Mouse (Mus musculus): Measurements from ENCODE around the gene Olfr764-ps1.
"Not testable (repeated sequence)": the region's sequence is repeated elsewhere in the genome, so short reads cannot be mapped to it uniquely, and the experiment has no call there.

Gene Olfr764-ps1

GRCm38 (mm10) chr10:129039796-129040195 lies at the start of gene Olfr764-ps1:
Gene Olfr764-ps1 (minus strand): TSS chr10:129039896.
- DNase-seq (ENCODE audit: low spot score), result no peak

GRCm38 (mm10) chr10:129082810-129083209 lies 43.1 kb upstream of the Olfr764-ps1 start, which contains the start of gene Olfr767:
Gene Olfr767 (minus strand): TSS chr10:129082910.
- not testable (repeated sequence) for DNase-seq (ENCODE audit: low spot score)

DNA sequence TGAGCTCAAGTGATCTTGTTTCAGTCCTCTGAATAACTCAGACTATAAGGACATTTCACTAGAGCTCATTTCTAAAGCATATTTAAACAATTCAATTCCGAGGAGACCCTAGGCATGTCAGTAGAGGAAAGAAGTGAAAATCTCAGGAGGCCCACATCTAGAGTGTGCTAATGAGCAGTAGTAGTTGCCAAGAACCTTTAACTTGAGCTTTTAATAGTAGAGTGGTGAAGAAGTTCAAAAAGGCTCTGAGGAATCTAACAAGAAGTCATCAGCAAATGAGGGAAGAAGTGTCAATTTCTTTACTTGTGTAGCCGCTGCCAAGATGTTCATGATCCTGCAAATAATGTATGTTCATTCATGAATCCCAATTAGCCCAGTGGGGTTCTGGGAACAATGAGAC lies 29.2 kb upstream of the Olfr764-ps1 start, which contains the start of gene Olfr766-ps1:
Gene Olfr766-ps1 (minus strand): TSS at position 101 of the 400 bp plus-strand sequence.
- no peak for DNase-seq (ENCODE audit: low spot score)

DNA sequence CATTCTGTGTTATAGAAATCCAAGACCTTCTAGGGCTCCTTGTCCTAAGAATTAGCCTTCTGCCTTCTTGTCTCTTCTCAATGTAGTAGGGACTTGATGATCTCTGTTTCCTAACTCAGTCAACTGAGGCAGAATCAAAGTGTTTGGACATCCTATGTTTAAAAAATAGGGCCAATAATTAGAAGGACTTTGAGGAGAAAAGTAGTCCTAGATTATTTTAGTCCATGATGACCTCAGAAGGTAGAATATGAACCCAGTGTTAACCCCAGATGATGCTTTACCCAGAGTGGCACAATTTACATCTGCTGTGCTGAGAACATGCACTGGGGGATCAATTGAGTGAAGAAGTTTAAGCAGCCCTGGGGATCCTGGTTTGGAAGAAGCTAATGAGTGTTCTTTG lies 10.2 kb upstream of the Olfr764-ps1 start, which contains the start of gene Olfr765:
Gene Olfr765 (minus strand): TSS at position 101 of the 400 bp plus-strand sequence.
- not testable (repeated sequence) for DNase-seq (ENCODE audit: low spot score)

DNA sequence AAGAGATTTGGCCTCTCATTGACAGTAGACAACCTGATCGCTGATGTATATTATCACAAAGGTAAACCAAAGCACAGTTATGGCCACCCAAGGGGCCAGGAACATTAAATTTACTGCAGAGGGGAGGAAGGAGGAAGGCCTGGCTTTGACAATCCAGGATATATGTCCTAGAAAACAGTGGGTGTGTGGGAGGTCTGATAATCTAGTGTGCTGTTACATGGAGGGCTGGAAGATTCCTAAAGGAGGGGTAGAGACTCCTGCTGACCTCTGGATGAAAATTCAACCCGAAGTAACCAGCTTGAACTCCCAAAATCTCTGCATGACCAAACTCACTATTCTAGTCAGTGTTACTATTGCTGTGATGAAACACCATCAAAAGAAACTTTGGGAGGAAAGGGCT lies 11.4 kb downstream of the Olfr764-ps1 start:
- no peak for DNase-seq (ENCODE audit: low spot score)

DNA sequence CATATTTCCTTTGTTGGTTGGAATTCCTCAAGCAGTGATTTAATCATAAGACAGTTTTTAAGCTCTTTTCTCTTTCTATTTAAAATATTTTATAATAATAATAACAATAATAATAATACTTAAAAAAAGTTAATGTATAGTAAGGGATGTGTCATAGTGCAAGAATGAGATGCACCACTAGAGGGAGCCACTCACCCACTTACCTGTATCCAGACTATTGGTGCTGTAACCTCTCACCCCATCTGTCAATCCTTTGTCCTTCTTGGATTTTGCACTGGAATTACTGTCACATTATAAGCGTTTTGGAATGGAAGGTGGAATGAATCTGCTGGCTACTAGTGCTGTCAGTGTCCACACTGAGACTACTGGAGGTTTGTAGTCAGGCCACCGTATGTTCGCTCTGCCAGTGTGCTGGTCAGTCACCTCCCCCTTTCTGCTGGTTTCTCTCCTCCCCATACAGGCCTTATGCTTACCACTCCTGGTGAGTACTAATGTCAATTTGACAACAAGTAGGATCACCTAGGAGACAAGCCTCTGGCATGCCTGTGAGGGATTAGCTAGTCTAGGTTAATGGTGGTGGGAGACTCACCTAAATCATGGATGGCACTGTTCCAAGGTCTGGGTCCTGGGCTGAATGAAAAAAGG lies 13.6 kb downstream of the Olfr764-ps1 start:
- peak; percentile 10 for DNase-seq (ENCODE audit: low spot score)

DNA sequence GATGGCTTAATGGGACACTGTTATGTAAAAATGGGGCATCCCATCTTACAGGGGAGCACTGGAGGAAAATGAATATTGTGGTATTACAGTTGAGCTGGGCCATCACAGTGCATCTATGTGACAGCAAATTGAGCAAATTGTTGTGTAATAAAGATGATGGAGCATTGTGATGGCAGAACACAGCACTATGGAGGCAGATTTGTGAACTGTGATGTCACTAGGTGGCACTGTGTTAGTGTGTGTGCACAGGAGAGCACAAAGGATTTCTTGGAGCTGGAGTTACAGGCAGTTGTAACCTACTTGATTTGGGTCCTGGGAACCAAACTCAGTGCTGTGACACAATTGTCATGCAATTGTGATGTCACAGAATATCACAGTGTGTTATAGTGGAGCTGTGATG lies 16.4 kb downstream of the Olfr764-ps1 start:
- DNase-seq (ENCODE audit: low spot score), result no peak

GRCm38 (mm10) chr10:129014477-129014876 lies 25.2 kb downstream of the Olfr764-ps1 start:
- DNase-seq (ENCODE audit: low spot score), result no peak

DNA sequence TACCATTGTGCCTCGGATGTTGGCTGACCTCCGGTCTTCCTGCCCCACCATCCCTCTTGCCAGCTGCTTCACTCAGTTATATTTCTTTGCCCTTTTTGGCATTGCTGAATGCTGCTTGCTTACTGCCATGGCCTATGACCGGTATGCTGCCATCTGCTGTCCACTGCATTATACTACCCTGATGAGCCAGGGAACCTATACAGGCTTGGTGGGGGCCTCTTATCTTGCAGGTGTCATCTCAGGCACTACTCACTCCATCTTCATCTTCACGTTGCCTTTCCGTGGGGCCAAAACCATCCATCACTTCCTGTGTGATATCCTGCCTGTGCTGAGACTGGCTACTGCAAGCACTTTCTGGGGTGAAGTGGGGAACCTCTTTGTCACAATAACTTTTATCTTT lies 28.2 kb downstream of the Olfr764-ps1 start:
- not testable (repeated sequence) for DNase-seq (ENCODE audit: low spot score)

DNA sequence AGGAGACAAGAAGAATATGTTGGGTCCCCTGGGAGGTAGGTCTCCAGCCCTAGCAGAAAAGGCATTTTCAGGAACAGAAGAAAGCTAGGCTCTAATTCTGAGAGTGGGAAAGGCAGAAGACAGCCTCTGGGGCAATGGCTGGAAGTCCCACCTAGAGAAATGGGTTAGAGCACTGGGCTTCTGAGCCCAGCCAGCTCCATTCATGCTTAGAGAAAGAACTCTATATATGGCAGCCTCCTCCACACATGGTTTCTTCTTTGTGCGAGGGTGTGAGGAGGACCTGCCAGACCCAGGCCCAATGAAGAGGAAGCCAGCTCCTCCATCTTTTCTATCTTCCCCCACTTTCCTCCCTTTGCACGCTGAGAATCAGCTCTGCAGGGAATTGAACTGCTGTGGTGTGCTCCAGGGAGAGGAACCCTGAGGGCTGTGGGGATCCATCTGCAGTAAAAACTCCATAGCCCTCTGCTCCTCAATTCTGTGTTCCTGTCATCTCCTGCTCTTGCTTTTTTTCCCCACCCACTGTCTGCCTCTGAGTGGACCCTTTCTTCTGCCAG lies 29.3 kb downstream of the Olfr764-ps1 start, which contains the start of gene Olfr763:
Gene Olfr763 (plus strand): TSS at position 504 of the 554 bp plus-strand sequence.
- DNase-seq (ENCODE audit: low spot score), result no peak

- no peak for DNase-seq (ENCODE audit: low spot score)
Measured at GRCm38 (mm10) chr10:129004032-129004920, 35.4 kb downstream of the Olfr764-ps1 start.

- no peak for DNase-seq (ENCODE audit: low spot score)
Measured at GRCm38 (mm10) chr10:128996523-128997040, 43.1 kb downstream of the Olfr764-ps1 start.

DNA sequence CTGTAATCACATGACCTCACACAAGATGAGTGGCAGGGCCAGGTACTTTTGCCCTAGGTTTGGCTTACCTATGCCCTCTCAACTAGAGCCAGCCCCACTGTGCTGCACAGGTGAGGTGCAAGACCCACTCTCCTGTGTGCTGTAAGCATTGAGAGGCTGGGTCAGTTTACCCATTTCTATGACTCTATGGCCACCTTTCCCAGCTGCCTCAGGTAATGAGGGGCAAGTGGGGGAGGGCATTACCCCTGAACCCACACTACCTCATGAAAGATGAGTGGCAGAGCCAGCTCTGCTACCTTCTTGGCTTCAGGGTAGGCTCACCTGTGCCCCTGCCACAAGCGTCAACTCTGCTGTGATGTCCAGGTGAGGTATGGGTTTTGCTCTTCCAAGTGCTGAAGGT lies 43.9 kb downstream of the Olfr764-ps1 start:
- DNase-seq (ENCODE audit: low spot score), result no peak

DNA sequence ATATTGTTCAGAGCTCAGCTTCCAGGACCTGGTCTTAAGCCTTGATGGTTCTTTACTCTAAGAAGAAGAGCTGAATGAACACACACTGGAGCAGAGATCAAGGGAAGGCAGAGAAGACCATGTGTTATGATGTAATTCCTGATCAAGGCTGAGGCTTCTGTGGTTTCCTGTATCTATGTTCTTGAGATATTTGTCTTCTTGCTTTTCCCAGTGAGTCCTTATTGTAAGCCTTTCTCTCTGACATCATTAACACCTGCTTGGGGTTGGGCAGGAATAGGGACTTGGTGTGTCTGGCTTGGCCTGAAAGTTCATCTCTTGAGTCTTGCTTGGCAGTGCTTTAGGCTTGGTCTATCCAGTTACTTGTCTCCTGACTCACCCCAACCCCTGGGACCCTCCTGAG lies 48.7 kb downstream of the Olfr764-ps1 start:
- DNase-seq (ENCODE audit: low spot score), result no peak

- not testable (repeated sequence) for DNase-seq (ENCODE audit: low spot score)
Measured at GRCm38 (mm10) chr10:128990129-128990850, 49.4 kb downstream of the Olfr764-ps1 start.

GRCm38 (mm10) chr10:128989131-128989530 lies 50.6 kb downstream of the Olfr764-ps1 start, which contains the start of gene Olfr9:
Gene Olfr9 (plus strand): TSS chr10:128989431.
- not testable (repeated sequence) for DNase-seq (ENCODE audit: low spot score)

All from urinary bladder, postnatal 25 days (tissue).